Mouse (Mus musculus) embryonic facial prominence, embryonic 11.5 days (tissue): ENCODE results near the gene AU040320. TPM values are rescaled to one million over a fixed set of nuclear protein-coding genes. Genes with fewer than 3 reads are reported as not detected.
A peak's percentile ranks its signal among the peaks of the same experiment; 100 is the strongest.

Experiments
- ATAC-seq: fragments of 200-750 bp; cut with Nextera tagmentation; replicated peaks from 2 replicates; pipeline ENCODE4 v1.8.0; 2017; ENCODE audit warnings: low read depth; ENCODE audit not compliant: insufficient number of reproducible peaks, low FRiP score, low TSS enrichment
- DNase-seq: peaks from one replicate; pipeline ENCODE4 v3.0.0-alpha.2; 2015; ENCODE audit warnings: low spot score
- H3K27ac ChIP-seq: fragments of 300-500 bp; sonication (generic); replicated peaks from 2 replicates; pipeline ENCODE4 v1.5.1; 2014; ENCODE audit warnings: mild to moderate bottlenecking, low read depth, low read length, control low read depth
- H3K27me3 ChIP-seq: fragments of 300-500 bp; sonication (generic); 2 replicates; pipeline ENCODE4 v1.6.1; 2014; ENCODE audit warnings: mild to moderate bottlenecking, low read length, moderate library complexity, mixed read lengths; ENCODE audit not compliant: control insufficient read depth, insufficient read depth
- H3K36me3 ChIP-seq: fragments of 300-500 bp; sonication (generic); replicated peaks from 2 replicates; pipeline ENCODE4 v1.6.1; 2014; ENCODE audit warnings: low read depth, mild to moderate bottlenecking, low read length, moderate library complexity, mixed read lengths; ENCODE audit not compliant: control insufficient read depth, insufficient read depth
- H3K4me1 ChIP-seq: fragments of 300-500 bp; sonication (generic); 2 replicates; pipeline ENCODE4 v1.6.1; 2014; ENCODE audit warnings: low read length, mixed read lengths; ENCODE audit not compliant: control insufficient read depth, insufficient read depth
- H3K4me2 ChIP-seq: fragments of 300-500 bp; sonication (generic); 2 replicates; pipeline ENCODE4 v1.6.1; 2014; ENCODE audit warnings: low read depth, mild to moderate bottlenecking, control low read depth, low read length, moderate library complexity
- H3K4me3 ChIP-seq: fragments of 300-500 bp; sonication (generic); 2 replicates; pipeline ENCODE4 v1.5.1; 2014; ENCODE audit warnings: low read depth, low read length, control low read depth
- H3K9ac ChIP-seq: fragments of 300-500 bp; sonication (generic); replicated peaks from 2 replicates; pipeline ENCODE4 v1.6.1; 2014; ENCODE audit warnings: mild to moderate bottlenecking, control low read depth, low read length
- H3K9me3 ChIP-seq: fragments of 300-500 bp; sonication (generic); replicated peaks from 2 replicates; pipeline ENCODE4 v1.6.1; 2016; ENCODE audit warnings: mild to moderate bottlenecking, low read length, inconsistent platforms, mixed read lengths; ENCODE audit not compliant: control insufficient read depth
- WGBS: fragments of 180-500 bp; shearing (Covaris S2); extraction: QIAGEN DNeasy Blood & Tissue Kit; methylation state at CpG from one replicate; pipeline ENCODE4 v1.1.7; 2014; 5-methylcytosine and 5-hydroxymethylcytosine counted together
- polyA plus RNA-seq: library from polyadenylated mRNA; unstranded; fragments of >200 nt; fragmentation: Nextera tagmentation; extraction: Ambion mirVana; gene quantifications from 2 replicates; pipeline ENCODE4 v1.2.1, GENCODE M21; 2014

The AU040320 gene
- polyA plus RNA-seq, result 16.4 and 18.3 TPM in 2 replicates

DNA sequence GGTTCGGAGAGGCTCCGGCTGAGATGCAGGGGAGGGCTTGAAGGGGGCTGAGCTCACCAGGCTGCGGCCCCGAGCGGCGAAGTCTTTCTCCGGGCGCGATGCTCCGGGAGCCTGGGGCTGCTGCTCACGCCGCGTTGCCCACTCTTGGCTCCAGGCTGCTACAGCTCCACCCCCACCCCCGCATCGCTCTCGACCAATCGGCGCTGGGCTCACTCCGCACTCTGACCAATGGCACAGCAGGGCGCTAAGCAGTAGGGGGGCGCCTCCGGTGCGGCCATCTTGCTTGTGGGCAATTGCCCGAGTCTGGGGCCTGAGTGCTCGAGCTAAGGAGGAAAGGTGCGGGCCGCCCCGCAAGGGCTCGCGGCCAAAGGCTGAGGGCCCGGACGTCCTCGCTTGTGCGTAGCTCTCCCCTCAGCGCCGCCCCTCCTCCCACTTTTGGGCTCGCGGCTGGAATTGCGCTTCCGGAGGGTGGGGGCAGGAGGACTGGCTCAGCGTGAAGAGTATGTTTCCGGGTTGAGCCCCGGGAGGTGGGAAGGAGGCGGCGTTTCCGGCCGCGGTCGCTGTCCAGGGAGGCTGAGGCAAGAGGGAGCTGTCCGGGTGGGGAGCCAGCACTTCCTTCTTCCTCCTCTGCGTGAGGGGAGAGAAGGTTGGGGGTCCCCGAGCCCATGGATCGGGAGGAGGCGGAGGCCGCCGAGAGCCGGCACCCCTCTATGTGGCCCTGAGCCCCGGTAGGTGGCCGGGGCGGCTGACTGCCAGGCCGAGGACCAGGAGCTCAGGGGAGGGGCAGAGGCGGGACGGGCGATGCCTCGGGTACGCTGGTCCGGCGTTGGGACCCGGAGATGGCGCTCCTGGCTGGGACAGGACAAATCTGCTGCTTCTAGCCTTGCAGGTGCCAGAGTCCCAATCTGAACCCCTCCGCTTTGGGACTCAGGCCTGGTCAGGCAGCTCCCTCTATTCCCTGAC is at the start of gene AU040320, which contains the start of gene Ncdn:
TSS of gene AU040320 (plus strand) at position 277 of the 963 bp plus-strand sequence.
TSS of gene Ncdn (minus strand) at position 171 of the 963 bp plus-strand sequence.
- H3K36me3 ChIP-seq, result peaks cover 1% of the 10 kb centered on the region
- peak within 1 kb of the TSS; percentile 82 for H3K27ac ChIP-seq
- no peaks in the 10 kb centered on the region for H3K9me3 ChIP-seq
- ATAC-seq, result peak; percentile 98
- under 1% methylated on average over 70 of the region's 71 CpGs for whole genome bisulfite sequencing
- peak within 1 kb of the TSS; percentile 61 for H3K4me3 ChIP-seq
- peak; percentile 97 for DNase-seq
- H3K27me3 ChIP-seq, result no peaks in the 10 kb centered on the region
- H3K4me2 ChIP-seq, result peak within 1 kb of the TSS; percentile 94
- peak within 1 kb of the TSS; percentile 62 for H3K9ac ChIP-seq
- H3K4me1 ChIP-seq, result peaks cover 6% of the 10 kb centered on the region; the same call in 1 of the 2 replicates

DNA sequence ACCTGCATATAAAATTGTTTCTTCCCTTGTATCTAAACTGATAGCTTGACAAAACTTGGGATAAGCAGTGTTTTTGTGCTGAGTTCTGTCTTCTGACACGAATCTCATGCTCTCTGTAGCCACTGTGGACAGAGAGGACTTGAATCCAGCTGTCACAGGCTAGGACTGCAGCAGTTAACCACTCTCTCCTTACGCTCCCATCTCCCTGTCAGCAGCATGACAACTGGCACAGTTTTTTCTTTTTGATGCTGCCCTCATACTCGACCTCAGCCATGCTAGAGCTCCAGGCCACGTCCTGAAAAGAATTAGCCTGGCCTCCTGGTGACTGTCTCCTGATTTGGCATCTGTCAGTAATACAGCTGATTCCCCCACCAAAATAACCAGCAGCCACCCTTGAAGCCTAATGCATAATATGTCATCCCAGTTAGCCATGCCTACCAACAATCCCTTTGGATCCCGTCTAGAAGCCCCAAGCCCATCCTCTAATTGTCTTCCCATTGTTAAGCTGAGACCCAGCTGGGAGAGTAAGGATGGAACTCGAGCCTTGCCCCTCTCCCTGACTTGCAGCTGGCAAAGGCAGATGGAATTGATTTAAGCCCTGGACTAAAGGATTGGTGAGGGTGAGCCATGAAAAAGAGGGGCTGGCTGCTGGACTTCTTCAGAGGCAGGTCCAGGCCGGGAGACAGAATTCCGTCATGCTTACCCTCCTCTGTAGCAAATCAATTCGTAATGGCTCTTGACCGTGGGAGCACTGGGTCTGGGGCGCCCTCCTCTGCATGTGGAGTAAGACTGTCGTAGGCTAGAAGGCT is 46.5 kb upstream of the AU040320 start:
- Histone ChIP-seq H3K9ac (no peak overlapping the region), H3K27me3 (no peaks in the 10 kb centered on the region), H3K36me3 (peaks cover 4% of the 10 kb centered on the region), H3K27ac (no peak overlapping the region), H3K9me3 (no peaks in the 10 kb centered on the region), H3K4me2 (no peak overlapping the region), H3K4me1 (no peaks in the 10 kb centered on the region; the same call in 1 of the 2 replicates), H3K4me3 (no peak overlapping the region)
- 43% methylated on average over 12 of the region's 12 CpGs for WGBS
- peak; percentile 75 for DNase-seq
- peak; percentile 75 for ATAC-seq

DNA sequence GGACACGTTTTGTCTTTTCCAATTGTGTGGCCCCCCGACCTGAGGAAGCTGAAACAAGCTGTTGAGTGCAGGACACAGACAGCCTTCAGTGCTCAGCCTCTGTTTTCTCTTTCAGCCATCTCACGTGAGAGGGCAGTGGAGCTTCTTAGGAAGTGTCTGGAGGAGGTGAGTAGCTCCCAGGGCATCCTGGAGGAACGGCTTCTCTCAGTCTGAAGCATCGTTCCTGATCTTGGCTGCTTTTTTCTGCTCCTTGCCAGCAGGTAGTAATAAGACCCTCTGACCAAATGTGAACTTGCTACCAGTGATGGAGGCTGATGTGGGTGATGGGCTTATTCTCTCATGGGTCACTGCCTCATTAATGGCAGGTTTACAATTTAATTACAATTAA is 45.9 kb upstream of the AU040320 start:
- Histone ChIP-seq H3K4me3 (no peak overlapping the region), H3K36me3 (peaks cover 4% of the 10 kb centered on the region), H3K4me1 (no peaks in the 10 kb centered on the region; the same call in 1 of the 2 replicates), H3K27ac (no peak overlapping the region), H3K9me3 (no peaks in the 10 kb centered on the region), H3K27me3 (no peaks in the 10 kb centered on the region), H3K4me2 (no peak overlapping the region), H3K9ac (no peak overlapping the region)
- 44% methylated on average over 5 of the region's 5 CpGs for WGBS
- ATAC-seq (peak; percentile 52), DNase-seq (peak; percentile 6)

- H3K4me1 ChIP-seq, result peaks cover 8% of the 10 kb centered on the region
- ATAC-seq (no peak), DNase-seq (no peak)
- H3K27me3 ChIP-seq, result peaks cover 65% of the 10 kb centered on the region
- H3K36me3 ChIP-seq, result no peaks in the 10 kb centered on the region
- H3K9ac ChIP-seq, result no peak overlapping the region
- H3K9me3 ChIP-seq, result no peaks in the 10 kb centered on the region
- peak overlapping the region; percentile 13; the same call in 1 of the 2 replicates for H3K4me2 ChIP-seq
- no peak overlapping the region for H3K27ac ChIP-seq
- no peak overlapping the region for H3K4me3 ChIP-seq
- 2% methylated on average over 18 of the region's 18 CpGs for WGBS
Observed at GRCm38 (mm10) chr4:126732111-126732510, 21.2 kb upstream of the AU040320 start.

- H3K9me3 ChIP-seq, result no peaks in the 10 kb centered on the region
- H3K36me3 ChIP-seq, result no peaks in the 10 kb centered on the region
- 4% methylated on average over 26 of the region's 26 CpGs for WGBS
- DNase-seq (no peak), ATAC-seq (no peak)
- no peak overlapping the region for H3K4me3 ChIP-seq
- no peak overlapping the region for H3K9ac ChIP-seq
- H3K4me1 ChIP-seq, result peaks cover 8% of the 10 kb centered on the region
- peaks cover 72% of the 10 kb centered on the region for H3K27me3 ChIP-seq
- H3K27ac ChIP-seq, result no peak overlapping the region
- H3K4me2 ChIP-seq, result no peak overlapping the region
Observed at GRCm38 (mm10) chr4:126732531-126733380, 20.6 kb upstream of the AU040320 start.

DNA sequence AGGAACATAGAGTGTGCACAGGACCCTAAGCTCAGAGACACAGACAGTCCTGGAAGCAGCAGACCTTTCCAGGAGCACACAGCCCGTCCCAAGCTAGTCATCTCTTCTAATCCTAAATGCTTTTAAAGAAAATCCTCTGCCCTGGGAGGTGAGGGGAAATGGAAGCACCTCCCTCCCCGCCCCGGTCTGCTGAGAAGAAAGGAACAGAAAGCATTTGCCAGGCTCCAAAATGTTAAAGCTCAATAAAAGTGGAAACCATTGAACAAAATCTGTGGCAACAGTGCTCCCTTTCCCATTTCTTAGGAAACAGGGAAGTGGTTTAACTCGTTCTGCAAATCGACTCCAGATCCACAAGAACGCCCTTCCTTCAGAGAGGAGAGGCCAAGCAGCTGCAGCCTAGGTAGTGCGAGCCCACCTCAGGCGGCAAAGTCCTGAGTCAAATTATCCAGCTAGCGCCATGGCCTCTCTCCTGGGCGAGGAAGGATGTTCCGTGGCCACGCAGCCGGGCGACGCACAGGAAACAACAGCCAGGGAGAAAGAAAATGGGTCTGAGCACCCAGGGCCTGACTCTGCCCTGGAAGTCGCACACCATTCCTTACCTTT is 19.2 kb upstream of the AU040320 start:
- no peak overlapping the region for H3K27ac ChIP-seq
- DNase-seq (no peak), ATAC-seq (no peak)
- H3K9ac ChIP-seq, result no peak overlapping the region
- H3K36me3 ChIP-seq, result no peaks in the 10 kb centered on the region
- no peaks in the 10 kb centered on the region for H3K9me3 ChIP-seq
- H3K4me1 ChIP-seq, result peaks cover 8% of the 10 kb centered on the region
- no peak overlapping the region for H3K4me2 ChIP-seq
- WGBS, result under 1% methylated on average over 16 of the region's 16 CpGs
- H3K4me3 ChIP-seq, result no peak overlapping the region
- peaks cover 81% of the 10 kb centered on the region for H3K27me3 ChIP-seq
